Mouse (Mus musculus) heart, postnatal 0 days (tissue): ENCODE results near the gene Itga1. TPM values are rescaled to one million over a fixed set of nuclear protein-coding genes. Genes with fewer than 3 reads are reported as not detected.

Experiments used
- ATAC-seq: fragments of 200-750 bp; cut with Nextera tagmentation; 2 replicates; pipeline ENCODE4 v1.8.0; 2017; ENCODE audit warnings: low read depth, moderate number of reproducible peaks, moderate library complexity; ENCODE audit not compliant: insufficient read depth
- DNase-seq: peaks from one replicate; pipeline ENCODE4 v3.0.0-alpha.2; 2016; ENCODE audit warnings: low spot score
- H3K27ac ChIP-seq: fragments of 300-500 bp; sonication (generic); 2 replicates; pipeline ENCODE4 v1.5.1; 2014; ENCODE audit warnings: low read depth, mild to moderate bottlenecking
- H3K27me3 ChIP-seq: fragments of 300-500 bp; sonication (generic); 2 replicates; pipeline ENCODE4 v1.6.1; 2014; ENCODE audit warnings: low read length, mixed read lengths; ENCODE audit not compliant: control insufficient read depth, insufficient read depth
- H3K36me3 ChIP-seq: fragments of 300-500 bp; sonication (generic); replicated peaks from 2 replicates; pipeline ENCODE4 v1.6.1; 2014; ENCODE audit warnings: low read length, mixed read lengths; ENCODE audit not compliant: control insufficient read depth, insufficient read depth
- H3K4me1 ChIP-seq: fragments of 300-500 bp; sonication (generic); 2 replicates; pipeline ENCODE4 v1.6.1; 2014; ENCODE audit warnings: antibody characterized with exemption; ENCODE audit not compliant: control insufficient read depth, insufficient read depth
- H3K4me2 ChIP-seq: fragments of 300-500 bp; sonication (generic); 2 replicates; pipeline ENCODE4 v1.6.1; 2014; ENCODE audit warnings: low read depth, mild to moderate bottlenecking, low read length, moderate library complexity
- H3K4me3 ChIP-seq: fragments of 300-500 bp; sonication (generic); 2 replicates; pipeline ENCODE4 v1.5.1; 2014; ENCODE audit warnings: low read depth, low read length
- H3K9ac ChIP-seq: fragments of 300-500 bp; sonication (generic); replicated peaks from 2 replicates; pipeline ENCODE4 v1.6.1; 2014; ENCODE audit warnings: low read depth, low read length, mixed read lengths
- H3K9me3 ChIP-seq: fragments of 300-500 bp; sonication (generic); replicated peaks from 2 replicates; pipeline ENCODE4 v1.6.1; 2016; ENCODE audit warnings: low read length; ENCODE audit not compliant: control insufficient read depth
- CTCF ChIP-seq: IDR thresholded peaks from 2 replicates; pipeline ENCODE4 v1.5.1; 2016; ENCODE audit warnings: antibody characterized with exemption, control low read depth, low read depth
- EP300 ChIP-seq: IDR thresholded peaks from 2 replicates; pipeline ENCODE4 v1.6.1; 2016; ENCODE audit warnings: antibody characterized with exemption, low read depth
- WGBS: fragments of 180-500 bp; shearing (Covaris S2); extraction: QIAGEN DNeasy Blood & Tissue Kit; methylation state at CpG from one replicate; pipeline ENCODE4 v1.1.7; 2014; 5-methylcytosine and 5-hydroxymethylcytosine counted together
- polyA plus RNA-seq: library from polyadenylated mRNA; unstranded; fragments of >200 nt; fragmentation: Nextera tagmentation; extraction: Ambion mirVana; gene quantifications from 2 replicates; pipeline ENCODE4 v1.2.1, GENCODE M21; 2015
- total RNA-seq: library from RNA; depleted of rRNA; stranded (reverse); fragments of >200 nt; gene quantifications from 2 replicates; pipeline ENCODE4 v1.2.3, GENCODE M21; 2014; ENCODE audit warnings: low replicate concordance

The Itga1 gene
- total and polyA plus RNA-seq, 2 experiments from 2014 or later, result 16.7 to 41.5 TPM

DNA sequence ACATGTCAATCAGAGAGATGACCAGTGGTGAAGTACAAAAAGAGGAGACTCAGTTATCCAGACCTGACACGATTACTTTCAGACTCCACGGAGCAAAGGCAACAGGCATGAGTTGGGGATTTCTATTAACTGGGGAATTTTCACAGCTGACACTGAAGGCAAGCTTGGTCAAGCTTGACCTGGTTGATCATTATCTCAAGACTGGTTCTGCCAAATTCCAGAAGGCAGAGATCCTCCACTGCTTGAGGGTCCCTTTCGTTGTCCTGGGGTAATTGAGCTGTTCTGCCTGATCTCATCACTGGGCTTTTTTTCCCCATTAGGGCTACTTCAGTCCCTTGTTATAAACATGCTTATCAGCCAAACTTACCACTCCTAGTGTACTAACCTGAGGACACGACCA, 7.9 kb upstream of the Itga1 start:
- Histone ChIP-seq H3K36me3 (no peaks in the 10 kb centered on the region), H3K4me3 (no peak overlapping the region), H3K4me2 (no peak overlapping the region), H3K27ac (no peak overlapping the region), H3K4me1 (no peaks in the 10 kb centered on the region), H3K9me3 (no peaks in the 10 kb centered on the region), H3K27me3 (no peaks in the 10 kb centered on the region), H3K9ac (no peak overlapping the region)
- DNase-seq (no peak), ATAC-seq (no peak)
- no peak for TF ChIP-seq EP300
- no peak for TF ChIP-seq CTCF
- WGBS, result 76% methylated on average over 4 of the region's 4 CpGs

GRCm38 (mm10) chr13:115107436-115107835, 5.7 kb upstream of the Itga1 start:
- H3K36me3 ChIP-seq, result no peaks in the 10 kb centered on the region
- no peak for TF ChIP-seq EP300
- ATAC-seq (no peak), DNase-seq (peak; percentile 19)
- H3K4me2 ChIP-seq, result no peak overlapping the region
- H3K4me1 ChIP-seq, result no peaks in the 10 kb centered on the region
- H3K27me3 ChIP-seq, result no peaks in the 10 kb centered on the region
- H3K27ac ChIP-seq, result no peak overlapping the region
- H3K9me3 ChIP-seq, result no peaks in the 10 kb centered on the region
- H3K9ac ChIP-seq, result no peak overlapping the region
- 57% methylated on average over 8 of the region's 8 CpGs for WGBS
- no peak overlapping the region for H3K4me3 ChIP-seq

- Histone ChIP-seq H3K4me1 (no peaks in the 10 kb centered on the region), H3K4me2 (no peak overlapping the region), H3K4me3 (no peak overlapping the region), H3K27ac (peak overlapping the region; percentile 36; the same call in 1 of the 2 replicates), H3K9me3 (no peaks in the 10 kb centered on the region), H3K36me3 (no peaks in the 10 kb centered on the region), H3K27me3 (no peaks in the 10 kb centered on the region), H3K9ac (no peak overlapping the region)
- TF ChIP-seq CTCF, result no peak
- peak; percentile 56; the same call in 1 of the 2 replicates for TF ChIP-seq EP300
- ATAC-seq (no peak), DNase-seq (no peak)
- WGBS, result 74% methylated on average over 10 of the region's 10 CpGs
These were observed 4.4 kb upstream of the Itga1 start for GRCm38 (mm10) chr13:115106183-115106582.

DNA sequence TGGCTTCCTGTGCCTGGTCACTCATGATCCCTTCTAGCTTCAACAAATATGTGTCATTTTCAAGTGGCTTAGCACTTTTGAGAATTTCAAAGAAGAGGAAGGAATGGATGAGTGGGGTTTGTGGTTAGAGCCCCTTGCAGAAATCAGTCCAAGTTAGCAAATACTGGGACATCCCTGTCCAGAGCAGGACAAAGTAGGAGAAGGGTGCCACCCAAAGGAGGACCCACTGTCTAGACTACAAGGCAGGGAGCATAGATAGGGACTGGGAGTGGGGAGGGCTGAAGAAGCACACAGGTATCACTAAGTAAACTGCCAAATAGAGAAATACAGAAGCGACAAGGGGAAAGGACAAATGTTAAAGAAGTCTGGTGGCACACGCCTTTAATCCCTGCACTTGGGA, 990 bp upstream of the Itga1 start:
- Histone ChIP-seq H3K4me1 (peaks cover 18% of the 10 kb centered on the region), H3K36me3 (no peaks in the 10 kb centered on the region), H3K9ac (no peak overlapping the region), H3K27ac (peak overlapping the region; percentile 26; the same call in 1 of the 2 replicates), H3K4me2 (peak overlapping the region; percentile 73), H3K4me3 (no peak overlapping the region), H3K27me3 (no peaks in the 10 kb centered on the region), H3K9me3 (no peaks in the 10 kb centered on the region)
- no peak for ATAC-seq
- WGBS, result 93% methylated on average over 2 of the region's 2 CpGs
- peak; percentile 25; the same call in 1 of the 2 replicates for TF ChIP-seq CTCF
- no peak for TF ChIP-seq EP300
- DNase-seq, result no peak

- H3K4me1 ChIP-seq, result peaks cover 36% of the 10 kb centered on the region
- no peak for ATAC-seq
- peak overlapping the region; percentile 74 for H3K4me3 ChIP-seq
- DNase-seq, result no peak
- WGBS, result 10% methylated on average over 11 of the region's 11 CpGs
- H3K27me3 ChIP-seq, result no peaks in the 10 kb centered on the region
- peak overlapping the region; percentile 73 for H3K4me2 ChIP-seq
- no peaks in the 10 kb centered on the region for H3K36me3 ChIP-seq
- TF ChIP-seq EP300 (no peak), CTCF (no peak)
- peak overlapping the region; percentile 97 for H3K27ac ChIP-seq
- no peaks in the 10 kb centered on the region for H3K9me3 ChIP-seq
- H3K9ac ChIP-seq, result peak overlapping the region; percentile 74
These were observed 1.2 kb downstream of the Itga1 start for GRCm38 (mm10) chr13:115100381-115101177.

DNA sequence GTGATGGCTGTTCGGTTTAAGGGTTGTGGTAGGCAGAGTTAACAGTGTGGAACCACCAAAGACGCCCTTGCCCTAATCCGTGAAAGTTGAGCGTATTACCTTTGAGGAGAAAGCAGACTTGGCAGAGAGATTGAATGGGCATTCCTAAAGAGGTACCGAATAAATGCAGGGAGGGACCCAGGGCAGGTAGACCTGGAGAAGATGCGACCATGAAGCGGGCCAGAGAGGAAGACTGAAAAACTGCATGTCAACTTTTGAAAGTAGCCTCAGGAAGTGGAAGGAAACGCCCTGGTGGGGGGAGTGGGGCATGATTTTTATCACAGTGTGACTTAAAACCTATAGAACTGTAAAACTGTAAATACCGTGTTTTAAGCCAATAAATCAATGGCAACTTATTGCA, 2.4 kb downstream of the Itga1 start:
- Histone ChIP-seq H3K27me3 (no peaks in the 10 kb centered on the region), H3K27ac (no peak overlapping the region), H3K9ac (0 out of 2 replicates have a peak overlapping the region, but pooled peaks have one; percentile 74), H3K4me1 (peaks cover 44% of the 10 kb centered on the region), H3K4me2 (peak overlapping the region; percentile 73), H3K4me3 (peak overlapping the region; percentile 74), H3K9me3 (no peaks in the 10 kb centered on the region), H3K36me3 (no peaks in the 10 kb centered on the region)
- no peak for TF ChIP-seq CTCF
- no peak for TF ChIP-seq EP300
- ATAC-seq, result no peak
- WGBS, result 66% methylated on average over 9 of the region's 9 CpGs
- DNase-seq, result no peak
